Mouse (Mus musculus) cerebellum, adult 2 months (tissue): ENCODE results near the gene Nmd3.

ENCODE experiments used
- CTCF ChIP-seq: fragments of 200-500 bp; IDR thresholded peaks from 2 replicates; pipeline ENCODE4 v1.5.1; 2011; ENCODE audit warnings: low read depth, mild to moderate bottlenecking, control low read depth, low read length, moderate library complexity, borderline replicate concordance; ENCODE audit not compliant: insufficient read depth
- POLR2A ChIP-seq: fragments of 200-500 bp; IDR thresholded peaks from 2 replicates; pipeline ENCODE4 v1.6.1; 2011; ENCODE audit warnings: low read length, control low read depth, borderline replicate concordance; ENCODE audit not compliant: insufficient read depth

DNA sequence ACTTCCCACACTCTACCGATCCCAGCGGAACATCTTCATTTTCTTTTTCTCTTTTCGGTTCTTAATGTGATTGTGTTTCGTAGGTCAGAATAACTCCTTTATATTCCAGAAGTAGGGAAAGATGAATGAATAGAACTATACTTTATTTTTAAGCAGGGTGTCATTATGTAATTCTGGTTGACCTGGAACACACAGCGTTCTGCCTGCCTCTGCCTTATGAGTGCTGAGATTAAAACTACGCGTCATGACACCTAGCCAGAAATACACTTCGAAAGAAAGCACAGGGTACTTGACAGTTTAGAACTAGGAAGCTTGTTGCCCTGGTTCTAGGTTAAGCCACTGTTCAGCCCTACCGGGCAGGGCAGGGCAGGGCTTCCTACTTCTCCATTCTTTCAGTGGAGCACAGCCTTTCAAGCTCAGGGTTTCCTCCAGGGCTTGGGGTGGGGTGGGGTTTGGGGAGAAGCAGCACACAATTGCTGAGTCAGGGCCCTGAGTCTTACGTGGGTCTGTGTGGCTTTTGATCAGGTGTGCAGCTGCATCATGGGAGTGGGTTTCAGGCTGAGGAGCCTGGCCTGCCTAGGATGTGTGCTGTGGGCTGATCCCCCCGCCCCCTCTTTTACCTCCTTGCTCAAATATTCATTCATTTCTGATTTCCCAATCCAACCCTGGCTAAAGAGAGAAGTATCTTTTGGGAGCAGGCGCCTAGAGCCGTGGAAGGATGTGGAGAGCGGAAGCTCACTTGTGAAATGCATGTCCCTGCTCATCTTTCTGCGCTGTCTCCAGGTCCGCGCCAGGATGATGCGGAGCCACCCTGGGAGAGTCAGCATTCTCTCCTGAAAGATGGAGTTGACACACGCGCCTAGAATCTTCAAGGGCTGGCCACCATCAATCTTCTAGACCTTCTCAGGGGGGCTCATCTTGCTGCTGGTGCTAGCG is 42.1 kb downstream of the Nmd3 start:
- no peak for TF ChIP-seq CTCF
- no peak for TF ChIP-seq POLR2A
